18 mouse cellular contexts compared by ENCODE assay signal in genomic region chr6:98307647-98308046, GRCm38 (mm10). TPM values are rescaled to one million over a fixed set of nuclear protein-coding genes. Genes with fewer than 3 reads are reported as not detected.
A peak's percentile ranks its signal among the peaks of the same experiment; 100 is the strongest.
DNase-seq lines count a peak whose midpoint lies in the region; ATAC-seq and TF ChIP-seq lines count a peak whose summit lies in the region.
"Had no signal": no experiment of that assay in that cellular context is flagged by ENCODE, and none has a peak within 500 bp of the region (broad histone marks: within the 10 kb centered on the region; RNA-seq: fewer than 3 reads in every experiment).

No protein-coding gene starts in this region.

- no peaks in the 10 kb centered on the region for H3K9me3 ChIP-seq in lung, postnatal 0 days (ENCODE audit: low read length)
- no peaks in the 10 kb centered on the region for H3K9me3 ChIP-seq in stomach, postnatal 0 days (ENCODE audit: control insufficient read depth, low read length)
- H3K9me3 ChIP-seq: limb, embryonic 12.5 days; midbrain, embryonic 15.5 days; neural tube, embryonic 12.5 days; stomach, embryonic 15.5 days had no signal

- no peak overlapping the region for H3K4me3 ChIP-seq in lung, postnatal 0 days (ENCODE audit: low read depth, low read length)
- H3K4me3 ChIP-seq in stomach, postnatal 0 days (ENCODE audit: low read depth, low read length) = no peak overlapping the region
- H3K4me3 ChIP-seq: limb, embryonic 12.5 days; midbrain, embryonic 15.5 days; neural tube, embryonic 12.5 days; stomach, embryonic 15.5 days had no signal

- H3K4me1 ChIP-seq in lung, postnatal 0 days (ENCODE audit: insufficient read depth, low read depth, low read length) = no peaks in the 10 kb centered on the region
- no peaks in the 10 kb centered on the region for H3K4me1 ChIP-seq in stomach, postnatal 0 days (replicated peaks; ENCODE audit: control insufficient read depth, insufficient read depth)
- H3K4me1 ChIP-seq: limb, embryonic 12.5 days; midbrain, embryonic 15.5 days; neural tube, embryonic 12.5 days; stomach, embryonic 15.5 days had no signal

- H3K27me3 ChIP-seq in lung, postnatal 0 days (replicated peaks; ENCODE audit: insufficient read depth, low read length) = no peaks in the 10 kb centered on the region
- no peaks in the 10 kb centered on the region for H3K27me3 ChIP-seq in stomach, postnatal 0 days (ENCODE audit: control insufficient read depth, insufficient read depth, low read length)
- H3K27me3 ChIP-seq: limb, embryonic 12.5 days; midbrain, embryonic 15.5 days; neural tube, embryonic 12.5 days; stomach, embryonic 15.5 days had no signal

- TF ChIP-seq CTCF in lung, postnatal 0 days (IDR thresholded peaks at IDR 0.05) = no peak
- no peak for TF ChIP-seq CTCF in stomach, postnatal 0 days (IDR thresholded peaks at IDR 0.05; ENCODE audit: low read depth)

- no peaks in the 10 kb centered on the region for H3K36me3 ChIP-seq in lung, postnatal 0 days (ENCODE audit: insufficient read depth, low read length)
- H3K36me3 ChIP-seq in stomach, postnatal 0 days (ENCODE audit: control insufficient read depth, insufficient read depth, low read length) = no peaks in the 10 kb centered on the region
- H3K36me3 ChIP-seq: limb, embryonic 12.5 days; midbrain, embryonic 15.5 days; neural tube, embryonic 12.5 days; stomach, embryonic 15.5 days had no signal

- H3K9ac ChIP-seq in lung, postnatal 0 days (replicated peaks; ENCODE audit: low read depth) = no peak overlapping the region
- no peak overlapping the region for H3K9ac ChIP-seq in stomach, postnatal 0 days (ENCODE audit: low read length)
- H3K9ac ChIP-seq: limb, embryonic 12.5 days; midbrain, embryonic 15.5 days; neural tube, embryonic 12.5 days; stomach, embryonic 15.5 days had no signal

- no peak for ATAC-seq in lung, postnatal 0 days
- peak; percentile 49; the same call in 1 of the 2 replicates for ATAC-seq in stomach, postnatal 0 days (ENCODE audit: low FRiP score, low TSS enrichment)
- ATAC-seq: hindbrain, embryonic 16.5 days; midbrain, embryonic 15.5 days had no signal

- 69% methylated on average over 3 of the region's 3 CpGs for WGBS in lung, postnatal 0 days
- 52% methylated on average over 3 of the region's 3 CpGs for WGBS in stomach, postnatal 0 days

- H3K27ac ChIP-seq in lung, postnatal 0 days (ENCODE audit: low read length) = no peak overlapping the region
- no peak overlapping the region for H3K27ac ChIP-seq in stomach, postnatal 0 days (replicated peaks)
- H3K27ac ChIP-seq: limb, embryonic 12.5 days; macrophage; midbrain, embryonic 15.5 days; neural tube, embryonic 12.5 days; stomach, embryonic 15.5 days had no signal

- no peak for TF ChIP-seq EP300 in lung, postnatal 0 days (IDR thresholded peaks at IDR 0.05)
- no peak for TF ChIP-seq EP300 in stomach, postnatal 0 days (optimal IDR thresholded peaks at IDR 0.05)

- H3K4me2 ChIP-seq in lung, postnatal 0 days (replicated peaks; ENCODE audit: low read depth, low read length) = no peak overlapping the region
- no peak overlapping the region for H3K4me2 ChIP-seq in stomach, postnatal 0 days (replicated peaks; ENCODE audit: low read depth)
- H3K4me2 ChIP-seq: limb, embryonic 12.5 days; midbrain, embryonic 15.5 days; neural tube, embryonic 12.5 days; stomach, embryonic 15.5 days had no signal

- peak; percentile 10 for DNase-seq in lung, postnatal 10 days
- no peak for DNase-seq in lung, postnatal 0 days (ENCODE audit: low spot score)
- peak; percentile 57 to 59 for DNase-seq in gastrocnemius, adult 8-10 months (ENCODE audit: low spot score in 2 of 2)
- DNase-seq in heart, adult 9 months (ENCODE audit: low spot score in 2 of 2) = peak; percentile 44 to 67
- no peak for DNase-seq in stomach, postnatal 0 days (ENCODE audit: low spot score)
- DNase-seq in embryo, embryonic 11 days = no peak
- DNase-seq in cerebellum, postnatal 25 days = no peak
- DNase-seq in T-cell, adult 2 months (ENCODE audit: low spot score) = no peak
- DNase-seq: cerebellum, adult 9-10 months; layer of hippocampus, adult 9-11 months; right cerebral cortex, postnatal 14 days had no signal

RNA-seq across cellular contexts. Expression of gene Gm765, which starts 34.9 kb away (rescaled TPM):
- not detected in 2 replicates for polyA plus RNA-seq in lung, postnatal 0 days (2015; fragmentation: Nextera tagmentation; extraction: Ambion mirVana)
- under 1 TPM in 2 of 4 experiments, not detected in 2; 0.34 to 0.51 TPM for total RNA-seq in gastrocnemius, adult 8-10 months (2022)
- not detected in 2 replicates for polyA plus RNA-seq in stomach, postnatal 0 days (2015; fragmentation: Nextera tagmentation; extraction: Ambion mirVana)
- polyA plus RNA-seq: kidney, embryonic 14.5 days; macrophage; midbrain, embryonic 15.5 days; stomach, embryonic 15.5 days had no signal

Comparison
In these comparisons a context has a peak if more than half of its experiments do, and no peak if none do; other contexts are left out.
1. DNase-seq: peak in lung, postnatal 10 days (single experiment), gastrocnemius, adult 8-10 months (2 of 2) and heart, adult 9 months (2 of 2); none in lung, postnatal 0 days (single experiment), stomach, postnatal 0 days (single experiment), embryo, embryonic 11 days (single experiment), cerebellum, postnatal 25 days (0 of 2) and T-cell, adult 2 months (single experiment).